Mouse (Mus musculus): ENCODE data around the gene Iffo2. TPM values are rescaled to one million over a fixed set of nuclear protein-coding genes. Genes with fewer than 3 reads are reported as not detected.

Gene Iffo2
- polyA plus RNA-seq, 1 experiment from 2014 or later, result 3.4 TPM

DNA sequence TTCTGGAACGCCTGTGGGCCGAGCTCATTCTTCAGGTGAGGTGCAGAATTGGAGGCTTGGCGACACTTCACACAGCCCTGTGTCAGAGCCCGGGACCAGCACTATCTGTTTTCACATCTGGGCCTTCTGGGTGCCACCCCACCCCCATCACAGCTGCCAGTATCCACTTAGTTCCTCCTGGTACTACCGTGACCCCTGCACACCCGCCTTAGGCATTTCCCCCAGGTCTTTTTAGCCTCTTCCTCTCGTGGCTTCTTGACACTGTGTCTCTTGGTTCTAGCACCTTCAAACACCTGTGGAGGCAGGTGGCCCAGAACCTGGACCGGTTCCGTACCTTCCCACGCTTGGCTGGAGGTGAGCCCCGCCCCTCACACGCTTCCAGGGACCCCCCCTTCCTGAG, 110.0 kb downstream of the Iffo2 start:
- DNase-seq (ENCODE audit: low spot score), result no peak
- peaks cover 27% of the 10 kb centered on the region for H3K4me1 ChIP-seq (ENCODE audit: control insufficient read depth, insufficient read depth, low read length)
- peaks cover 7% of the 10 kb centered on the region; the same call in 1 of the 2 replicates for H3K27me3 ChIP-seq (ENCODE audit: control insufficient read depth, insufficient read depth, low read length)
- H3K27ac ChIP-seq (ENCODE audit: low read depth, low read length), result 0 out of 2 replicates have a peak overlapping the region, but pooled peaks have one; percentile 42
- no peak overlapping the region for H3K9ac ChIP-seq (ENCODE audit: low read length)
- H3K4me3 ChIP-seq (ENCODE audit: low read depth, low read length), result no peak overlapping the region
- H3K36me3 ChIP-seq (ENCODE audit: control insufficient read depth, insufficient read depth, low read length), result no peaks in the 10 kb centered on the region
- 47% methylated on average over 12 of the region's 12 CpGs for WGBS
- H3K4me2 ChIP-seq (ENCODE audit: low read depth), result no peak overlapping the region
- H3K9me3 ChIP-seq (ENCODE audit: control insufficient read depth, low read length), result no peaks in the 10 kb centered on the region
- no peak for ATAC-seq (ENCODE audit: insufficient read depth, low FRiP score, low TSS enrichment)

DNA sequence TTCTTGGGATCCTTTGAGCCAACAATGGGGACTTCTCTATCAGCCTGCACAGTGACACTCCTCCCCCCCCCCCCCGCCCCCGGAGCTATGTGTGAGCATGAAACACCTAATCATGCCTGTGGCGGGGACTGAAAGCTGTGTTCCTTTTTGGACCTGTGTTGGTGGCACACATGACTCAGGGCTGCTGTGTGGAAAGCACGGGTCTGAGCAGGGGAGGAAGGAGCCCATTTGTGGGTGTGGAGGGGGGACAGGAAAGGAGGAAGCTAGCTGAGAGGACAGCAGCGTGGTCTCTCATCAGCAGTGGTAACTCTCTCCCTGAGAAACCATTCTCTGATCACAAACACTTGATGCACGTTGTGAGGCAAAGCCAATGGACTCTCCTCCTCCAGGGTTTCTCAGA, 110.4 kb downstream of the Iffo2 start:
- no peaks in the 10 kb centered on the region for H3K36me3 ChIP-seq (ENCODE audit: control insufficient read depth, insufficient read depth, low read length)
- H3K4me2 ChIP-seq (ENCODE audit: low read depth), result no peak overlapping the region
- ATAC-seq (ENCODE audit: insufficient read depth, low FRiP score, low TSS enrichment) (no peak), DNase-seq (ENCODE audit: low spot score) (no peak)
- peaks cover 27% of the 10 kb centered on the region for H3K4me1 ChIP-seq (ENCODE audit: control insufficient read depth, insufficient read depth, low read length)
- 28% methylated on average over 5 of the region's 6 CpGs for WGBS
- H3K9me3 ChIP-seq (ENCODE audit: control insufficient read depth, low read length), result no peaks in the 10 kb centered on the region
- no peak overlapping the region for H3K4me3 ChIP-seq (ENCODE audit: low read depth, low read length)
- peaks cover 7% of the 10 kb centered on the region; the same call in 1 of the 2 replicates for H3K27me3 ChIP-seq (ENCODE audit: control insufficient read depth, insufficient read depth, low read length)
- no peak overlapping the region for H3K27ac ChIP-seq (ENCODE audit: low read depth, low read length)
- H3K9ac ChIP-seq (ENCODE audit: low read length), result no peak overlapping the region

DNA sequence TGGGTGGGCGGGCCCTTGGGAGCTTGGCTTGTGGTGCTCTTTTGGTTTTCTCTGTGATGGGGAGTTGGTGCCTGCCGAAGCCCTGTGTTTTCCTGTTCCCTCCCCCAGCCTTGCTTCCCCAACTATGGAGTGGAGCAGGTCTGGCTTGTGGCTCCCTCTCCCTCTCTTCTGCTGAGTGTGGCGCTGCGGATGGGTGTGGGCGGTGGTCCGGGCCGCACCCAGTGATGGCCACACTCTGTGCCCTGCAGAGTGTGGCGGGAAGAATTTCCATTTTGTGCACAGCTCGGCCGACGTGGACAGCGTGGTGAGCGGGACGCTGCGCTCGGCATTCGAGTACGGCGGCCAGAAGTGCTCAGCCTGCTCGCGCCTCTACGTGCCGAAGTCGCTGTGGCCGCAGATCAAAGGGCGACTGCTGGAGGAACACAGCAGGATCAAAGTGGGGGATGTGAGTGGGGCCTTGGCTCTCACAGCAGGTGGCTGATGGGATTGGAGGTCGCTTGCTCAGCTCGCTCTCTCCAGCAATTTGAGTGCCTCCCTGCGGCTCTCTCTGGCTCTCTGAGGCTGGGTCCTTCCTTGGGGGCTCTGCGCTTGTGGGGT, 111.6 kb downstream of the Iffo2 start:
- under 1% methylated on average over 30 of the region's 30 CpGs for WGBS
- H3K4me3 ChIP-seq (ENCODE audit: low read depth, low read length), result peak overlapping the region; percentile 15; the same call in 1 of the 2 replicates
- no peak overlapping the region for H3K27ac ChIP-seq (ENCODE audit: low read depth, low read length)

DNA sequence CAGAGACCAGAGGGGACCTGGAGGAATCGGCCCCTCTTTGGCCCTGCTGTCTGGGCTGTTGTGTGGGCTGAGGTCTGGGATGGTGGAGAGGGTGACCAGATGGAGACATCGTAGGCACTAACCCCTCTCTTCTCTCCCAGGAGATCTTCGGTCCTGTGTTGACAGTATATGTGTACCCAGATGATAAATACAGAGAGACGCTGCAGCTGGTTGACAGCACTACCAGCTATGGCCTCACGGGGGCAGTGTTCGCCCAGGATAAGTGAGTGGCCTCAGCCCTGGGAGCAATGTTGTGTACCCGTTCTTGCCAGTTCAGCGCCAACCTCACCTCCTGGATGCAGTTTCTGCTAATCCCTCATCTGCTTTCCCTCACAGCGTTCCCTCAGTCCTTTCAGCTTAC, 113.6 kb downstream of the Iffo2 start:
- WGBS, result 22% methylated on average over 9 of the region's 9 CpGs

More for the DNA sequence above, 111.6 kb downstream of the Iffo2 start:
- peaks cover 7% of the 10 kb centered on the region; the same call in 1 of the 2 replicates for H3K27me3 ChIP-seq (ENCODE audit: control insufficient read depth, insufficient read depth, low read length)
- H3K4me1 ChIP-seq (ENCODE audit: control insufficient read depth, insufficient read depth, low read length), result peaks cover 27% of the 10 kb centered on the region
- no peaks in the 10 kb centered on the region for H3K36me3 ChIP-seq (ENCODE audit: control insufficient read depth, insufficient read depth, low read length)
- no peak for ATAC-seq (ENCODE audit: insufficient read depth, low FRiP score, low TSS enrichment)
- H3K4me2 ChIP-seq (ENCODE audit: low read depth), result peak overlapping the region; percentile 40
- peak; percentile 55 for DNase-seq (ENCODE audit: low spot score)
- peak overlapping the region; percentile 37; the same call in 1 of the 2 replicates for H3K9ac ChIP-seq (ENCODE audit: low read length)
- no peaks in the 10 kb centered on the region for H3K9me3 ChIP-seq (ENCODE audit: control insufficient read depth, low read length)

DNA sequence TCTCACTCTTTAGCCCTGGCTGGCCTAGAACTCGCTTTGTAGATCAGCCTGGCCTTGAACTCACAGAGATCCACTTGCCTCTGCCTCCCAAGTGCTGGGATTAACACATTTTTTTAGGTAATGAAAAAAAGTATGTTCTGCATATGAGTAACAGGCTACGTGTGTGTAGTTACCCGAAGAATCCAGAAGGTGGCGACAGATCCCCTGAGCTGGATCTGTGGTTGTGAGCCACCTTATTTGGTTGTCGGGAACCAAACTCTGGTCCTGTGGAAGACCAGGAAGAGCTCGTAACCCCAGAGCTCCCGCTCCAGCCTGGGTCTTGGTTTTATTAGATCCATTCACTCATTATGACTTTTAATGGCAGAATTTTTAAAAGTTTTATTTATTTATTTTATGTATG, 116.6 kb downstream of the Iffo2 start:
- Histone ChIP-seq H3K4me2 (ENCODE audit: low read depth) (no peak overlapping the region), H3K27ac (ENCODE audit: low read depth, low read length) (no peak overlapping the region), H3K36me3 (ENCODE audit: control insufficient read depth, insufficient read depth, low read length) (peaks cover 2% of the 10 kb centered on the region), H3K9me3 (ENCODE audit: control insufficient read depth, low read length) (no peaks in the 10 kb centered on the region), H3K4me3 (ENCODE audit: low read depth, low read length) (no peak overlapping the region), H3K27me3 (ENCODE audit: control insufficient read depth, insufficient read depth, low read length) (0 out of 2 replicates have a peak, but pooled peaks cover 3% of the 10 kb centered on the region), H3K4me1 (ENCODE audit: control insufficient read depth, insufficient read depth, low read length) (peaks cover under 1% of the 10 kb centered on the region), H3K9ac (ENCODE audit: low read length) (no peak overlapping the region)
- ATAC-seq (ENCODE audit: insufficient read depth, low FRiP score, low TSS enrichment), result no peak
- DNase-seq (ENCODE audit: low spot score), result no peak
- WGBS, result 84% methylated on average over 7 of the region's 7 CpGs

More for the DNA sequence above, 113.6 kb downstream of the Iffo2 start:
- H3K36me3 ChIP-seq (ENCODE audit: control insufficient read depth, insufficient read depth, low read length), result peaks cover 2% of the 10 kb centered on the region
- H3K27ac ChIP-seq (ENCODE audit: low read depth, low read length), result no peak overlapping the region
- peaks cover 27% of the 10 kb centered on the region for H3K4me1 ChIP-seq (ENCODE audit: control insufficient read depth, insufficient read depth, low read length)
- no peak overlapping the region for H3K4me3 ChIP-seq (ENCODE audit: low read depth, low read length)
- H3K9me3 ChIP-seq (ENCODE audit: control insufficient read depth, low read length), result no peaks in the 10 kb centered on the region
- H3K4me2 ChIP-seq (ENCODE audit: low read depth), result no peak overlapping the region
- DNase-seq (ENCODE audit: low spot score) (peak; percentile 88), ATAC-seq (ENCODE audit: insufficient read depth, low FRiP score, low TSS enrichment) (no peak)
- H3K27me3 ChIP-seq (ENCODE audit: control insufficient read depth, insufficient read depth, low read length), result peaks cover 7% of the 10 kb centered on the region; the same call in 1 of the 2 replicates
- no peak overlapping the region for H3K9ac ChIP-seq (ENCODE audit: low read length)

DNA sequence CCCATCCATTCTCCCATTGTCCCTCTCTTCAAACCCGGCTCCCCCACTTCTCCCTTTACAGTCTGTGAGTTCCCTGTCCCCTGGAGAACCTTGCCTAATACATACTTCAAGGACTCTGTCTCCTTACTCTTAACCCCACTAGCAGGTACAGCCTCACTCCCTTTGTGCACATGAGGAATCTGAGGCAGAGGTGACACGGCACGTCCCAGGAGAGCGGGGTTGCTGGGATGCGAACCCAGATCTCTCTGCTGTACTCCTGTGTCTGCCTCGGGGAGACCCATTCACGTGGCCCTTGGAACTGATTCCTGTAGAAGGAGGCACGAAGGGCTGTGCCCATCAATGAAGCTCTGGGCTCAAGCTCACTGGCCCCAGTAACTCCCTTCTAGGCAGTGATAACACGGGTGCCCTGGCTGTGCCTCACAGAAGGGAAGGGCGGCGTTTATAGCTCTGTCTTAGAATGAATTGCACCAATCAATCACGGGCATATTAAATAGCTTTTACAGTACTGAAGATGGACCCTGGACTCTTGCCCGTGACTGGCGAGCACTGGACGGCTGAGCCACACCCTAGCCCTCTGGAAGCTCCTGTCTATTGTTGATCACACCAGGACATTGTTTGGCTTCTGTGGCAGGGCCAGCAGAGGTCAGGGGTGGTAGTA, 119.9 kb downstream of the Iffo2 start:
- Histone ChIP-seq H3K27ac (ENCODE audit: low read depth, low read length) (no peak overlapping the region), H3K4me2 (ENCODE audit: low read depth) (no peak overlapping the region), H3K9ac (ENCODE audit: low read length) (no peak overlapping the region), H3K27me3 (ENCODE audit: control insufficient read depth, insufficient read depth, low read length) (no peaks in the 10 kb centered on the region), H3K36me3 (ENCODE audit: control insufficient read depth, insufficient read depth, low read length) (peaks cover 2% of the 10 kb centered on the region), H3K4me3 (ENCODE audit: low read depth, low read length) (no peak overlapping the region), H3K9me3 (ENCODE audit: control insufficient read depth, low read length) (no peaks in the 10 kb centered on the region), H3K4me1 (ENCODE audit: control insufficient read depth, insufficient read depth, low read length) (no peaks in the 10 kb centered on the region)
- DNase-seq (ENCODE audit: low spot score) (no peak), ATAC-seq (ENCODE audit: insufficient read depth, low FRiP score, low TSS enrichment) (no peak)
- WGBS, result 63% methylated on average over 15 of the region's 15 CpGs

DNA sequence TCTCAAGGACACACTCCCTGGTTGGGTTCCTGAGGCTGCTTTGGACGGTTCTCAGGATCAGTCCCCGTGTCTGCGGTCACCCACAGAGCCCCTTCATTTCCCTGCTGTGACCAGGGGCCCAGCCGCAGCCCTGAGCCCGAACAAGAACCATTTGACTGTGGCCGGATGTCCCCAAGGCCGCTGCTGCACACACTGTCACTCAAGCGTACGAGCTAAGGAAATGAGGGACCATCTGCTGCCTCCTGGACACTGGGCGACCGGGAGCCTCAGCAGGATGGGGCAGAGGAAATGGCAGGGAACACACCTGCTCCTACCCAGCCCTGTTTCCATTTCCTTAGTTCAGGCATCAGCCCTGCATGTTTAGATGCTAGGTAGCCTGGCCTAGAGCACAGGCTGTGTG, 120.6 kb downstream of the Iffo2 start:
- 55% methylated on average over 11 of the region's 11 CpGs for WGBS

DNA sequence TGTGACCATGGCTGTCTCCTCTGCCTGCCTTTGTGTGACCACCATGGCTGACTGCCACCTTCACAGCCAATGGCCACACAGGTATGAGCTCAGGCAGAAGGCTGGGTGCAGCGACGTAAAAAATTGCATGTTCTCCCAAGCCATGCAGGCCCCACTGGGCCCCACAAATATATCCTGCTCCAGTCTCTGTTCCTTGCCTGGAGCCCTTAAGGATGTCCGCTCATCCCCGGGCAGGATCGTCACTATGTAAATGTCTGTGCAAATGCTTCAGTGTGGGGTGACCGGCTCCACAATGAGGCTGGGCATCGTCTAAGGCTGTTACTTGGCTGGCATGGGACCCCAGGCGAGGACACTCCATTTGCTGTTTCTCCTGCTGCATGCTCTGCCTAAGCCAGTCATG, 122.9 kb downstream of the Iffo2 start, which contains the start of gene Tas1r2:
Tas1r2 (plus strand) TSS at position 301 of the 400 bp plus-strand sequence.
- no peak for DNase-seq (ENCODE audit: low spot score)
- WGBS, result 88% methylated on average over 8 of the region's 8 CpGs
- H3K4me2 ChIP-seq (ENCODE audit: low read depth), result no peak within 1 kb of the TSS
- H3K9me3 ChIP-seq (ENCODE audit: control insufficient read depth, low read length), result no peaks in the 10 kb centered on the region
- H3K4me3 ChIP-seq (ENCODE audit: low read depth, low read length), result no peak within 1 kb of the TSS
- no peaks in the 10 kb centered on the region for H3K4me1 ChIP-seq (ENCODE audit: control insufficient read depth, insufficient read depth, low read length)
- ATAC-seq (ENCODE audit: insufficient read depth, low FRiP score, low TSS enrichment), result no peak
- no peak within 1 kb of the TSS for H3K9ac ChIP-seq (ENCODE audit: low read length)
- H3K27ac ChIP-seq (ENCODE audit: low read depth, low read length), result no peak within 1 kb of the TSS
- peaks cover 2% of the 10 kb centered on the region for H3K36me3 ChIP-seq (ENCODE audit: control insufficient read depth, insufficient read depth, low read length)
- no peaks in the 10 kb centered on the region for H3K27me3 ChIP-seq (ENCODE audit: control insufficient read depth, insufficient read depth, low read length)

More for the DNA sequence above, 120.6 kb downstream of the Iffo2 start:
- no peak overlapping the region for H3K4me2 ChIP-seq (ENCODE audit: low read depth)
- peaks cover 2% of the 10 kb centered on the region for H3K36me3 ChIP-seq (ENCODE audit: control insufficient read depth, insufficient read depth, low read length)
- H3K27me3 ChIP-seq (ENCODE audit: control insufficient read depth, insufficient read depth, low read length), result no peaks in the 10 kb centered on the region
- ATAC-seq (ENCODE audit: insufficient read depth, low FRiP score, low TSS enrichment) (no peak), DNase-seq (ENCODE audit: low spot score) (peak; percentile 30)
- no peak overlapping the region for H3K27ac ChIP-seq (ENCODE audit: low read depth, low read length)
- no peak overlapping the region for H3K4me3 ChIP-seq (ENCODE audit: low read depth, low read length)
- no peaks in the 10 kb centered on the region for H3K4me1 ChIP-seq (ENCODE audit: control insufficient read depth, insufficient read depth, low read length)
- H3K9me3 ChIP-seq (ENCODE audit: control insufficient read depth, low read length), result no peaks in the 10 kb centered on the region
- no peak overlapping the region for H3K9ac ChIP-seq (ENCODE audit: low read length)

DNA sequence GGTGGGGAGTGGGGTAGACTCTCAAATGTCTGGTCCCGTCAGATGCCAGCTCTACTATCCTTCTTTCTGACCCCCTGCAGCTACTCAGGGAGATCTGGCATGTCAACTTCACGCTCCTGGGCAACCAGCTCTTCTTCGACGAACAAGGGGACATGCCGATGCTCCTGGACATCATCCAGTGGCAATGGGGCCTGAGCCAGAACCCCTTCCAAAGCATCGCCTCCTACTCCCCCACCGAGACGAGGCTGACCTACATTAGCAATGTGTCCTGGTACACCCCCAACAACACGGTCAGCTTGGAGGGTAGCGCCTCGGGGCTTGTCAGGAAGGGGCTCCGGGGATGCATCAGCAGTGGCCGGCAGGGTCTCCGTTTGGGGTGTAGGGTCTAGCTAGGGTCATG, 131.5 kb downstream of the Iffo2 start:
- Histone ChIP-seq H3K36me3 (ENCODE audit: control insufficient read depth, insufficient read depth, low read length) (no peaks in the 10 kb centered on the region), H3K9ac (ENCODE audit: low read length) (no peak overlapping the region), H3K4me2 (ENCODE audit: low read depth) (no peak overlapping the region), H3K4me1 (ENCODE audit: control insufficient read depth, insufficient read depth, low read length) (no peaks in the 10 kb centered on the region), H3K4me3 (ENCODE audit: low read depth, low read length) (no peak overlapping the region), H3K27me3 (ENCODE audit: control insufficient read depth, insufficient read depth, low read length) (no peaks in the 10 kb centered on the region), H3K27ac (ENCODE audit: low read depth, low read length) (no peak overlapping the region), H3K9me3 (ENCODE audit: control insufficient read depth, low read length) (no peaks in the 10 kb centered on the region; the same call in 1 of the 2 replicates)
- no peak for DNase-seq (ENCODE audit: low spot score)
- no peak for ATAC-seq (ENCODE audit: insufficient read depth, low FRiP score, low TSS enrichment)
- 90% methylated on average over 14 of the region's 14 CpGs for WGBS

All from neural tube, embryonic 11.5 days (tissue).